Mouse (Mus musculus): ENCODE measurements around the gene Arhgap27.
"Not testable (repeated sequence)": the region's sequence is repeated elsewhere in the genome, so short reads cannot be mapped to it uniquely, and the experiment has no call there.

Arhgap27 gene

GRCm38 (mm10) chr11:103309956-103310574, 53.4 kb downstream of the Arhgap27 start:
- in situ Hi-C loops (cut with MseI, MboI): no loop called here

GRCm38 (mm10) chr11:103307910-103308309, 55.6 kb downstream of the Arhgap27 start:
- in situ Hi-C loops (cut with MseI, MboI): no loop called here

- in situ Hi-C loops (cut with MseI, MboI): no loop called here
Measured at GRCm38 (mm10) chr11:103304525-103304924, 59.0 kb downstream of the Arhgap27 start.

GRCm38 (mm10) chr11:103294772-103295171, 68.7 kb downstream of the Arhgap27 start:
- in situ Hi-C loops (cut with MseI, MboI): no loop called here

- in situ Hi-C loops (cut with MseI, MboI): no loop called here
Measured at GRCm38 (mm10) chr11:103294066-103294465, 69.4 kb downstream of the Arhgap27 start.

- in situ Hi-C loops (cut with MseI, MboI): no loop called here
Measured at GRCm38 (mm10) chr11:103292890-103293287, 70.6 kb downstream of the Arhgap27 start.

GRCm38 (mm10) chr11:103292152-103292889, 71.2 kb downstream of the Arhgap27 start:
- in situ Hi-C loops (cut with MseI, MboI): no loop called here

- in situ Hi-C loops (cut with MseI, MboI): not testable (repeated sequence)
Measured at GRCm38 (mm10) chr11:103290841-103291240, 72.7 kb downstream of the Arhgap27 start.

- in situ Hi-C loops (cut with MseI, MboI): no loop called here
Measured at GRCm38 (mm10) chr11:103288291-103288963, 75.1 kb downstream of the Arhgap27 start.

GRCm38 (mm10) chr11:103286910-103287309, 76.6 kb downstream of the Arhgap27 start:
- in situ Hi-C loops (cut with MseI, MboI): no loop called here

GRCm38 (mm10) chr11:103285951-103286350, 77.5 kb downstream of the Arhgap27 start:
- in situ Hi-C loops (cut with MseI, MboI): no loop called here

GRCm38 (mm10) chr11:103285276-103285675, 78.2 kb downstream of the Arhgap27 start:
- in situ Hi-C loops (cut with MseI, MboI): no loop called here

GRCm38 (mm10) chr11:103281784-103282183, 81.7 kb downstream of the Arhgap27 start:
- in situ Hi-C loops (cut with MseI, MboI): no loop called here

Measured in mouse trophoblast stem cell (cell line).